Mouse (Mus musculus): ENCODE results near the gene Hsf5. TPM values are rescaled to one million over a fixed set of nuclear protein-coding genes. Genes with fewer than 3 reads are reported as not detected.

Hsf5 gene
- polyA plus RNA-seq, 1 experiment from 2014 or later, result 0.41 TPM

- Histone ChIP-seq H3K4me2 (no peak overlapping the region), H3K36me3 (ENCODE audit: insufficient read depth) (no peaks in the 10 kb centered on the region), H3K27me3 (ENCODE audit: insufficient read depth, low read length) (no peaks in the 10 kb centered on the region), H3K9ac (no peak overlapping the region), H3K4me1 (ENCODE audit: insufficient read depth) (peaks cover 2% of the 10 kb centered on the region; the same call in 1 of the 2 replicates), H3K27ac (ENCODE audit: low read depth) (no peak overlapping the region), H3K9me3 (ENCODE audit: low read depth, low read length) (no peaks in the 10 kb centered on the region), H3K4me3 (ENCODE audit: low read depth, low read length) (no peak overlapping the region)
- no peak for ATAC-seq (ENCODE audit: insufficient read depth)
- TF ChIP-seq CTCF (IDR thresholded peaks at IDR 0.05; ENCODE audit: low read depth), result no peak
- DNase-seq, result no peak
Observed at GRCm38 (mm10) chr11:87642865-87643264, 25.9 kb downstream of the Hsf5 start.

- no peaks in the 10 kb centered on the region for H3K4me1 ChIP-seq (ENCODE audit: insufficient read depth)
- no peaks in the 10 kb centered on the region for H3K36me3 ChIP-seq (ENCODE audit: insufficient read depth)
- H3K9me3 ChIP-seq (ENCODE audit: low read depth, low read length), result no peaks in the 10 kb centered on the region
- H3K27ac ChIP-seq (ENCODE audit: low read depth), result no peak overlapping the region
- no peaks in the 10 kb centered on the region for H3K27me3 ChIP-seq (ENCODE audit: insufficient read depth, low read length)
- no peak overlapping the region for H3K4me2 ChIP-seq
- 71% methylated on average over 5 of the region's 5 CpGs for WGBS
- ATAC-seq (ENCODE audit: insufficient read depth) (no peak), DNase-seq (no peak)
- TF ChIP-seq CTCF (IDR thresholded peaks at IDR 0.05; ENCODE audit: low read depth), result no peak
- H3K9ac ChIP-seq, result no peak overlapping the region
- H3K4me3 ChIP-seq (ENCODE audit: low read depth, low read length), result no peak overlapping the region
Observed at GRCm38 (mm10) chr11:87654693-87655092, 37.7 kb downstream of the Hsf5 start.

GRCm38 (mm10) chr11:87659216-87659615 lies 42.3 kb downstream of the Hsf5 start:
- H3K4me2 ChIP-seq, result no peak overlapping the region
- H3K4me3 ChIP-seq (ENCODE audit: low read depth, low read length), result no peak overlapping the region
- no peaks in the 10 kb centered on the region for H3K9me3 ChIP-seq (ENCODE audit: low read depth, low read length)
- H3K9ac ChIP-seq, result no peak overlapping the region
- TF ChIP-seq CTCF (IDR thresholded peaks at IDR 0.05; ENCODE audit: low read depth), result no peak
- peak; percentile 21 for DNase-seq
- ATAC-seq (ENCODE audit: insufficient read depth), result no peak
- no peaks in the 10 kb centered on the region for H3K36me3 ChIP-seq (ENCODE audit: insufficient read depth)
- H3K27me3 ChIP-seq (ENCODE audit: insufficient read depth, low read length), result no peaks in the 10 kb centered on the region
- WGBS, result 47% methylated on average over 7 of the region's 7 CpGs
- no peaks in the 10 kb centered on the region for H3K4me1 ChIP-seq (ENCODE audit: insufficient read depth)
- H3K27ac ChIP-seq (ENCODE audit: low read depth), result no peak overlapping the region

GRCm38 (mm10) chr11:87662407-87662806 lies 45.4 kb downstream of the Hsf5 start, which contains the start of gene Rnf43:
Gene Rnf43 (plus strand): TSS chr11:87662722.
- ATAC-seq (ENCODE audit: insufficient read depth) (peak; percentile 85), DNase-seq (peak; percentile 92)
- peak within 1 kb of the TSS; percentile 55 for H3K4me2 ChIP-seq
- peak within 1 kb of the TSS; percentile 46 for H3K4me3 ChIP-seq (ENCODE audit: low read depth, low read length)
- WGBS, result under 1% methylated on average over 8 of the region's 8 CpGs
- no peaks in the 10 kb centered on the region for H3K36me3 ChIP-seq (ENCODE audit: insufficient read depth)
- H3K27me3 ChIP-seq (ENCODE audit: insufficient read depth, low read length), result no peaks in the 10 kb centered on the region
- TF ChIP-seq CTCF (IDR thresholded peaks at IDR 0.05; ENCODE audit: low read depth), result peak; percentile 88
- H3K4me1 ChIP-seq (ENCODE audit: insufficient read depth), result no peaks in the 10 kb centered on the region
- peak within 1 kb of the TSS; percentile 55 for H3K9ac ChIP-seq
- no peaks in the 10 kb centered on the region for H3K9me3 ChIP-seq (ENCODE audit: low read depth, low read length)
- H3K27ac ChIP-seq (ENCODE audit: low read depth), result peak within 1 kb of the TSS; percentile 71

- TF ChIP-seq CTCF (IDR thresholded peaks at IDR 0.05; ENCODE audit: low read depth), result no peak
- Histone ChIP-seq H3K27me3 (ENCODE audit: insufficient read depth, low read length) (no peaks in the 10 kb centered on the region), H3K36me3 (ENCODE audit: insufficient read depth) (no peaks in the 10 kb centered on the region), H3K4me3 (ENCODE audit: low read depth, low read length) (peak overlapping the region; percentile 46), H3K4me1 (ENCODE audit: insufficient read depth) (no peaks in the 10 kb centered on the region), H3K27ac (ENCODE audit: low read depth) (peak overlapping the region; percentile 71), H3K9ac (peak overlapping the region; percentile 55), H3K9me3 (ENCODE audit: low read depth, low read length) (no peaks in the 10 kb centered on the region), H3K4me2 (peak overlapping the region; percentile 55)
- ATAC-seq (ENCODE audit: insufficient read depth) (no peak), DNase-seq (peak; percentile 12)
- 11% methylated on average over 14 of the region's 14 CpGs for WGBS
Observed at GRCm38 (mm10) chr11:87662822-87663221, 45.9 kb downstream of the Hsf5 start.

GRCm38 (mm10) chr11:87663948-87664347 lies 47.0 kb downstream of the Hsf5 start:
- H3K36me3 ChIP-seq (ENCODE audit: insufficient read depth), result no peaks in the 10 kb centered on the region
- 56% methylated on average over 6 of the region's 6 CpGs for WGBS
- no peak for ATAC-seq (ENCODE audit: insufficient read depth)
- peak overlapping the region; percentile 55 for H3K4me2 ChIP-seq
- no peaks in the 10 kb centered on the region for H3K9me3 ChIP-seq (ENCODE audit: low read depth, low read length)
- H3K4me1 ChIP-seq (ENCODE audit: insufficient read depth), result no peaks in the 10 kb centered on the region
- TF ChIP-seq CTCF (IDR thresholded peaks at IDR 0.05; ENCODE audit: low read depth), result no peak
- H3K4me3 ChIP-seq (ENCODE audit: low read depth, low read length), result peak overlapping the region; percentile 46
- peak overlapping the region; percentile 55 for H3K9ac ChIP-seq
- no peaks in the 10 kb centered on the region for H3K27me3 ChIP-seq (ENCODE audit: insufficient read depth, low read length)
- no peak for DNase-seq
- peak overlapping the region; percentile 43; the same call in 1 of the 2 replicates for H3K27ac ChIP-seq (ENCODE audit: low read depth)

GRCm38 (mm10) chr11:87664521-87664920 lies 47.6 kb downstream of the Hsf5 start:
- Histone ChIP-seq H3K9me3 (ENCODE audit: low read depth, low read length) (no peaks in the 10 kb centered on the region), H3K27ac (ENCODE audit: low read depth) (peak overlapping the region; percentile 38), H3K27me3 (ENCODE audit: insufficient read depth, low read length) (no peaks in the 10 kb centered on the region), H3K4me3 (ENCODE audit: low read depth, low read length) (peak overlapping the region; percentile 46), H3K4me2 (peak overlapping the region; percentile 55), H3K9ac (peak overlapping the region; percentile 55), H3K4me1 (ENCODE audit: insufficient read depth) (no peaks in the 10 kb centered on the region), H3K36me3 (ENCODE audit: insufficient read depth) (no peaks in the 10 kb centered on the region)
- TF ChIP-seq CTCF (IDR thresholded peaks at IDR 0.05; ENCODE audit: low read depth), result no peak
- no peak for ATAC-seq (ENCODE audit: insufficient read depth)
- WGBS, result 63% methylated on average over 12 of the region's 12 CpGs
- DNase-seq, result no peak

GRCm38 (mm10) chr11:87665224-87665623 lies 48.3 kb downstream of the Hsf5 start:
- Histone ChIP-seq H3K9ac (peak overlapping the region; percentile 3), H3K4me2 (peak overlapping the region; percentile 47), H3K27me3 (ENCODE audit: insufficient read depth, low read length) (no peaks in the 10 kb centered on the region), H3K36me3 (ENCODE audit: insufficient read depth) (no peaks in the 10 kb centered on the region), H3K9me3 (ENCODE audit: low read depth, low read length) (no peaks in the 10 kb centered on the region), H3K4me3 (ENCODE audit: low read depth, low read length) (peak overlapping the region; percentile 46), H3K27ac (ENCODE audit: low read depth) (no peak overlapping the region), H3K4me1 (ENCODE audit: insufficient read depth) (no peaks in the 10 kb centered on the region)
- TF ChIP-seq CTCF (IDR thresholded peaks at IDR 0.05; ENCODE audit: low read depth), result no peak
- ATAC-seq (ENCODE audit: insufficient read depth), result no peak
- 57% methylated on average over 6 of the region's 6 CpGs for WGBS
- DNase-seq, result no peak
